Mouse (Mus musculus) CH12.LX (cell line): ENCODE data around the gene Vps9d1. TPM values are rescaled to one million over a fixed set of nuclear protein-coding genes. Genes with fewer than 3 reads are reported as not detected.

Experiments used
- DNase-seq: peaks from one replicate; pipeline ENCODE4 v3.0.0-alpha.2; 2013; ENCODE audit errors: extremely low read depth
- H3K27ac ChIP-seq: 2 replicates; pipeline ENCODE4 v1.5.1; 2012; ENCODE audit warnings: low read depth, mild to moderate bottlenecking, control low read depth, moderate library complexity; ENCODE audit not compliant: insufficient read depth
- H3K27me3 ChIP-seq: replicated peaks from 2 replicates; pipeline ENCODE3; 2012; ENCODE audit warnings: inconsistent platforms
- H3K36me3 ChIP-seq, 2 experiments: replicated peaks in 1 of 2; 2 replicates each; pipeline versions ENCODE3 to v1.6.1; 2012; ENCODE audit warnings: inconsistent platforms in 1 of 2, low read length in 1 of 2, mild to moderate bottlenecking in 1 of 2, mixed read lengths in 1 of 2, moderate library complexity in 1 of 2; ENCODE audit not compliant: control insufficient read depth in 1 of 2, insufficient read depth in 1 of 2
- H3K4me1 ChIP-seq, 2 experiments: 2 replicates each; pipeline ENCODE4 v1.6.1; 2012; ENCODE audit warnings: inconsistent platforms in 1 of 2, moderate library complexity in 1 of 2; ENCODE audit not compliant: insufficient read depth in 2 of 2, control insufficient read depth in 1 of 2
- H3K4me2 ChIP-seq: 2 replicates; pipeline ENCODE4 v1.6.1; 2012; ENCODE audit warnings: low read depth, mild to moderate bottlenecking, control low read depth; ENCODE audit not compliant: poor library complexity, insufficient read depth, severe bottlenecking
- H3K4me3 ChIP-seq, 3 experiments: fragments of 150-350 bp in 1 of 3; sonication (generic) in 1 of 3; replicated peaks in 1 of 3; 2 replicates each; pipeline versions ENCODE3 to v1.5.1; 2011 to 2012; ENCODE audit warnings: low read depth in 2 of 3, low read length in 2 of 3, mild to moderate bottlenecking in 2 of 3, moderate library complexity in 2 of 3, control low read depth in 1 of 3, improper control_type of control experiment in 1 of 3, inconsistent platforms in 1 of 3, mixed read lengths in 1 of 3; ENCODE audit not compliant: poor library complexity in 1 of 3
- H3K79me2 ChIP-seq: replicated peaks from 2 replicates; pipeline ENCODE4 v1.6.1; 2012; ENCODE audit warnings: mild to moderate bottlenecking, moderate library complexity; ENCODE audit not compliant: control insufficient read depth, poor library complexity, insufficient read depth, severe bottlenecking; ENCODE audit errors: extremely low read depth
- H3K9ac ChIP-seq: 2 replicates; pipeline ENCODE4 v1.6.1; 2012; ENCODE audit warnings: low read depth, mild to moderate bottlenecking, control low read depth, moderate library complexity; ENCODE audit not compliant: insufficient read depth
- H3K9me3 ChIP-seq: replicated peaks from 2 replicates; pipeline ENCODE3; 2012; ENCODE audit warnings: low read length, inconsistent platforms, mixed read lengths
- CTCF ChIP-seq, 2 experiments: IDR thresholded peaks in 1 of 2; conservative IDR thresholded peaks in 1 of 2; 2 replicates each; pipeline ENCODE4 v1.5.1; 2011 to 2012; ENCODE audit warnings: low read depth in 2 of 2, low read length in 2 of 2, improper control_type of control experiment in 1 of 2, inconsistent platforms in 1 of 2, mild to moderate bottlenecking in 1 of 2, moderate library complexity in 1 of 2
- EP300 ChIP-seq: IDR thresholded peaks from 2 replicates; pipeline ENCODE4 v1.6.1; 2011; ENCODE audit warnings: low read length, improper control_type of control experiment
- ETS1 ChIP-seq: conservative IDR thresholded peaks from 2 replicates; pipeline ENCODE4 v1.6.1; 2012; ENCODE audit warnings: low read depth, mild to moderate bottlenecking, inconsistent platforms, low read length, improper control_type of control experiment, moderate library complexity
- IRF4 ChIP-seq: IDR thresholded peaks from 2 replicates; pipeline ENCODE4 v1.6.1; 2014; ENCODE audit warnings: low read depth, mild to moderate bottlenecking, inconsistent platforms, low read length, improper control_type of control experiment
- JUN ChIP-seq: IDR thresholded peaks from 2 replicates; pipeline ENCODE4 v1.6.1; 2011; ENCODE audit warnings: low read depth, mild to moderate bottlenecking, low read length, improper control_type of control experiment, moderate library complexity; ENCODE audit not compliant: insufficient read depth
- JUND ChIP-seq: conservative IDR thresholded peaks from 2 replicates; pipeline ENCODE4 v1.6.1; 2011; ENCODE audit warnings: low read depth, low read length, improper control_type of control experiment
- MAFK ChIP-seq: IDR thresholded peaks from 2 replicates; pipeline ENCODE4 v1.6.1; 2011; ENCODE audit warnings: low read length, improper control_type of control experiment; ENCODE audit not compliant: insufficient replicate concordance
- MXI1 ChIP-seq: IDR thresholded peaks from 2 replicates; pipeline ENCODE4 v1.6.1; 2011; ENCODE audit warnings: mild to moderate bottlenecking, low read depth, low read length, improper control_type of control experiment
- PAX5 ChIP-seq: IDR thresholded peaks from 2 replicates; pipeline ENCODE4 v1.6.1; 2012; ENCODE audit warnings: low read length, inconsistent platforms, mixed read lengths
- POLR2A ChIP-seq: IDR thresholded peaks from 2 replicates; pipeline ENCODE4 v1.6.1; 2011; ENCODE audit warnings: low read depth, mild to moderate bottlenecking, improper control_type of control experiment, low read length
- POLR2AphosphoS2 ChIP-seq: IDR thresholded peaks from 2 replicates; pipeline ENCODE4 v1.6.1; 2011; ENCODE audit warnings: low read depth, low read length, improper control_type of control experiment
- RAD21 ChIP-seq: IDR thresholded peaks from 2 replicates; pipeline ENCODE4 v1.6.1; 2011; ENCODE audit warnings: low read depth, mild to moderate bottlenecking, low read length, improper control_type of control experiment, moderate library complexity
- SIN3A ChIP-seq: IDR thresholded peaks from 2 replicates; pipeline ENCODE4 v1.6.1; 2012; ENCODE audit warnings: low read length, improper control_type of control experiment, inconsistent platforms
- SMC3 ChIP-seq: IDR thresholded peaks from 2 replicates; pipeline ENCODE4 v1.6.1; 2011; ENCODE audit warnings: low read depth, low read length, improper control_type of control experiment
- TBP ChIP-seq: conservative IDR thresholded peaks from 2 replicates; pipeline ENCODE4 v1.6.1; 2011; ENCODE audit warnings: low read depth, low read length, improper control_type of control experiment
- TCF12 ChIP-seq: IDR thresholded peaks from 2 replicates; pipeline ENCODE4 v1.6.1; 2014; ENCODE audit warnings: low read depth, mild to moderate bottlenecking, inconsistent platforms, low read length, improper control_type of control experiment
- ZKSCAN1 ChIP-seq: IDR thresholded peaks from 2 replicates; pipeline ENCODE4 v1.6.1; 2012; ENCODE audit warnings: low read depth, inconsistent platforms, low read length, improper control_type of control experiment, borderline replicate concordance
- dilution Hi-C: fragments of 300-500 bp; cut with MboI; formaldehyde crosslinking; loops from 2 replicates; pipeline ENCODE4 v1.14.3; 2020; ENCODE audit warnings: low sequenced_read_pairs; ENCODE audit not compliant: extremely low pct_unique_long_range_greater_than_20kb, extremely low pct_ligation_motif_present
- in situ Hi-C: fragments of 300-500 bp; cut with MboI; formaldehyde crosslinking; loops from 3 replicates; pipeline ENCODE4 v1.14.3; 2019; ENCODE audit warnings: low sequenced_read_pairs, low pct_ligation_motif_present, low pct_unique_long_range_greater_than_20kb, mixed read lengths
- polyA plus RNA-seq: library from polyadenylated mRNA; unstranded; fragments of >175 nt; gene quantifications from 2 replicates; pipeline ENCODE4 v1.2.1, GENCODE M21; 2012; ENCODE audit warnings: low read depth; ENCODE audit not compliant: insufficient read length
- total RNA-seq, 2 experiments: library from RNA; depleted of rRNA; stranded (reverse); fragments of 300-350 nt in 1 of 2; fragments of >200 nt in 1 of 2; gene quantifications; 2 replicates each; pipeline ENCODE4 v1.2.3; 2012 to 2014

The Vps9d1 gene
- total and polyA plus RNA-seq, 3 experiments, result 2.8 to 9.7 (median 5.5) TPM

DNA sequence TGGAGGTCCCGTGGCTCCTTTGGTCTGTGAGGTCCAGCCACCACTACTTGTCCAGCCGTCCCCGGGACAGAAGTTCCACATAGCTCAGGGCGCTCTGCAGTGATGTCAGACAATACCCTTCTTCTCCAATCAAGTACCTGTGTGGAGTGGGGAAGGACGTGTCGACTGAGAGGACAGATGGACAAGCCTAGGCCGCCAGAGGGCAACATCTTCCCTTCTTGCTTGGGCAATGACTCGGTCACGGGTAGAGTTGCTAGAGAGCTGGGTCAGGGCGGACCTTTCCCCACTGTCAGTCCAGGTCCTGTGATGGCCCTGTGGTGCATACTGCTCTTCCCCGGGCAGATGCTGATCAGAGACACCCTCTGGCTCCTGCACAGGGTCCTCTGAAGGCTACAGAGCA, 11.1 kb downstream of the Vps9d1 start:
- dilution Hi-C loops (no loop called here), in situ Hi-C loops (no loop called here)
- TF ChIP-seq PAX5, result no peak
- TF ChIP-seq CTCF (conservative IDR thresholded peaks at IDR 0.05 in 1 of 2, IDR thresholded peaks at IDR 0.05 in 1 of 2; ENCODE audit: low read depth in 2 of 2, low read length in 2 of 2), result peak in 1 of 2 experiments; percentile 48; a peak in 2 of 4 replicates
- no peak for TF ChIP-seq TBP
- no peak for TF ChIP-seq TCF12
- TF ChIP-seq POLR2A, result no peak
- no peak for TF ChIP-seq IRF4
- no peak for TF ChIP-seq EP300
- no peak for TF ChIP-seq MXI1
- no peak for TF ChIP-seq ZKSCAN1
- TF ChIP-seq JUN, result no peak
- peak; percentile 38 for TF ChIP-seq SMC3
- TF ChIP-seq RAD21, result peak; percentile 25
- Histone ChIP-seq H3K27ac (no peak overlapping the region), H3K9me3 (no peaks in the 10 kb centered on the region), H3K27me3 (no peaks in the 10 kb centered on the region), H3K9ac (no peak overlapping the region), H3K4me1 (no peaks in the 10 kb centered on the region), H3K36me3 (peaks cover 27 to 70% of the 10 kb centered on the region in 2 experiments), H3K79me2 (no peaks in the 10 kb centered on the region), H3K4me2 (no peak overlapping the region), H3K4me3 (no peak overlapping the region)
- DNase-seq, result no peak

- peaks cover 20 to 62% of the 10 kb centered on the region in 2 experiments for H3K36me3 ChIP-seq
- no peak overlapping the region for H3K4me2 ChIP-seq
- no peak overlapping the region for H3K9ac ChIP-seq
- no peaks in the 10 kb centered on the region for H3K4me1 ChIP-seq
- TF ChIP-seq TCF12 (no peak), POLR2AphosphoS2 (no peak), SIN3A (no peak), JUND (no peak), ETS1 (no peak), MAFK (no peak)
- in situ Hi-C loops (no loop called here), dilution Hi-C loops (no loop called here)
- no peaks in the 10 kb centered on the region for H3K27me3 ChIP-seq
- DNase-seq, result no peak
- H3K79me2 ChIP-seq, result no peaks in the 10 kb centered on the region
- no peak overlapping the region for H3K4me3 ChIP-seq
- H3K27ac ChIP-seq, result no peak overlapping the region
- H3K9me3 ChIP-seq, result no peaks in the 10 kb centered on the region
Observed at GRCm38 (mm10) chr8:123242107-123242923, 11.8 kb downstream of the Vps9d1 start.
